ENCODE assay signal across 7 mouse cellular contexts in the genomic region with DNA sequence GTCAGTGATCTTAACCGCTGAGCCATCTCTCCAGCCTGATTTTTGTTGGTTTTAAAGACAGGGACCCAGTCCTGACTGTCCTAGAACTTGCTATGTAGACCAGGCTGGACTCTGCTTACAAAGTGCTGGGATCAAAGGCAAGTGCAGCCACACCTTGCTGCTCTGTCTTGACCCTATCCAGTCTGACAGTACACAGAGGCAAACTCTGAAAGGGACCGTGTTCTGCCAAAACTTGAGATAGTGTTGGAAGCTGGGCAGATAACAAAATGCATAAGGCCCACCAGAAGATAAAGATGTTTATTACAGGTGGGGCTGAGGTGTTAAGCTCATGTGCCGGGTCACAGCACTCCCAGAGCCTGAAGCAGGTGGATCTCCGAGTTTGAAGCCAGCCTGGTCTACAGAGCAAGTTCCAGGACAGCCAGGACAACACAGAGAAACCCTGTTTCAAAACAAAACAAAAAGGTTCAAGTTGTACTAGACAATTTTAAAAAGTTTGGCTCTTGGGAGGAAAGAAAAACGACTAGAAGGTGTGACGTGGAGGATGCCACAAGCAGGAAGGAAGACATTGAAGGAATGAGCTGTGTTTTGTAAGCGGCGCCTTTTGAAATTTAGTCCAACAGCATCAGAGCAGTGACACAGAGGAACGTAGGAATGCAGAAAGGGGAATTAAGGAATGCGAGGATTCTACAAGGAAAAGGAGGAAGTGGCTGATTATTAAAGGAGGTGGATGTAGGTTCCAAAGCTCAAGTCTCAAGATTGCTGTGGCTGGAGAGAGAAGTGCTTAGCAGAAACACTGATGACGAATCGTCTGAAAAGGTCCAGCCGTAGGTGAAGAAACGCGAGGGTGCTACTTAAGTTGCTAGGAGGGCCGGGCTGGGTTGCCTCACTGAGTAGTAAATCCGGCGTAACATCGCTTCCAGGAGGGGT. TPM values are rescaled to one million over a fixed set of nuclear protein-coding genes. Genes with fewer than 3 reads are reported as not detected.
A peak's percentile ranks its signal among the peaks of the same experiment; 100 is the strongest.
DNase-seq lines count a peak whose midpoint lies in the region; ATAC-seq and TF ChIP-seq lines count a peak whose summit lies in the region.

No protein-coding gene starts in this region.

- no peaks in the 10 kb centered on the region for H3K27me3 ChIP-seq in thymus, adult 2 months (ENCODE audit: control insufficient read depth, insufficient read depth, low read length)
- H3K27me3 ChIP-seq in stomach, embryonic 15.5 days (replicated peaks): no peaks in the 10 kb centered on the region

- H3K9me3 ChIP-seq in stomach, embryonic 15.5 days: no peaks in the 10 kb centered on the region

- no peak for DNase-seq in thymus, adult 2 months
- no peak for DNase-seq in thymus, postnatal 25 days
- DNase-seq in liver: peak; percentile 7
- DNase-seq in layer of hippocampus, adult 11-12 months (ENCODE audit: low spot score): no peak
- DNase-seq in thymus, postnatal 14 days: no peak

- WGBS in thymus, adult 2 months: 15% methylated on average over 19 of the region's 19 CpGs
- 12% methylated on average over 19 of the region's 19 CpGs for WGBS in stomach, embryonic 15.5 days

- no peak for TF ChIP-seq CTCF in thymus, adult 2 months (IDR thresholded peaks at IDR 0.05; ENCODE audit: borderline replicate concordance, control insufficient read depth, extremely low read depth, insufficient read depth, low read length, poor library complexity)

- peaks cover 16% of the 10 kb centered on the region for H3K4me1 ChIP-seq in thymus, adult 2 months (replicated peaks; ENCODE audit: control insufficient read depth, insufficient read depth, low read length)
- H3K4me1 ChIP-seq in stomach, embryonic 15.5 days: peaks cover 14% of the 10 kb centered on the region

- peaks cover 15% of the 10 kb centered on the region; the same call in 1 of the 2 replicates for H3K36me3 ChIP-seq in thymus, adult 2 months (ENCODE audit: control insufficient read depth, insufficient read depth, low read length)
- H3K36me3 ChIP-seq in stomach, embryonic 15.5 days: peaks cover 13% of the 10 kb centered on the region

- H3K27ac ChIP-seq in thymus, adult 2 months (ENCODE audit: control insufficient read depth, insufficient read depth, low read length): no peak overlapping the region
- H3K27ac ChIP-seq in stomach, embryonic 15.5 days: peak overlapping the region; percentile 36; the same call in 1 of the 2 replicates

- peak overlapping the region; percentile 94 for H3K4me2 ChIP-seq in stomach, embryonic 15.5 days

- peak overlapping the region; percentile 69 for H3K4me3 ChIP-seq in thymus, adult 2 months (ENCODE audit: control insufficient read depth, insufficient read depth, low read length)
- peak overlapping the region; percentile 75 for H3K4me3 ChIP-seq in stomach, embryonic 15.5 days (replicated peaks)

- peak; percentile 68 for ATAC-seq in erythroid progenitor cell, adult 5-6 weeks (replicated peaks; ENCODE audit: low FRiP score, poor library complexity, severe bottlenecking)
- no peak for ATAC-seq in stomach, embryonic 15.5 days (ENCODE audit: insufficient read depth, low FRiP score, low read depth)

- H3K9ac ChIP-seq in stomach, embryonic 15.5 days: peak overlapping the region; percentile 45; the same call in 1 of the 2 replicates

- no peak for TF ChIP-seq POLR2A in thymus, adult 2 months (IDR thresholded peaks at IDR 0.05; ENCODE audit: control insufficient read depth, extremely low read depth, insufficient read depth, low read length, poor library complexity)

RNA-seq across cellular contexts. Expression of gene Oscp1, which starts 0.9 kb away (rescaled TPM):
- 0.99 and 1.1 TPM in 2 replicates for polyA plus RNA-seq in thymus, adult 2 months (2012; rRNA removed)
- 1.3 and 14.8 TPM in 2 replicates for total RNA-seq in erythroid progenitor cell, adult 5-6 weeks (2015; ENCODE audit: low replicate concordance)
- 5.6 and 8.9 TPM in 2 replicates for total RNA-seq in erythroid progenitor cell, adult 5-6 weeks (2017; ENCODE audit: low replicate concordance)
- polyA plus RNA-seq in stomach, embryonic 15.5 days (2015; fragmentation: Nextera tagmentation; extraction: Ambion mirVana): 13.5 and 13.9 TPM in 2 replicates

RNA-seq across cellular contexts. Expression of gene Mrps15, which starts 10.7 kb away (rescaled TPM):
- 56.2 and 70.7 TPM in 2 replicates for polyA plus RNA-seq in thymus, adult 2 months (2012; rRNA removed)
- total RNA-seq in erythroid progenitor cell, adult 5-6 weeks (2015; ENCODE audit: low replicate concordance): 22.6 and 42.9 TPM in 2 replicates
- 15.5 and 28.0 TPM in 2 replicates for total RNA-seq in erythroid progenitor cell, adult 5-6 weeks (2017; ENCODE audit: low replicate concordance)
- 141 and 151 TPM in 2 replicates for polyA plus RNA-seq in stomach, embryonic 15.5 days (2015; fragmentation: Nextera tagmentation; extraction: Ambion mirVana)

RNA-seq across cellular contexts. Expression of gene Csf3r, which starts 33.1 kb away (rescaled TPM):
- 6.7 and 7.3 TPM in 2 replicates for polyA plus RNA-seq in thymus, adult 2 months (2012; rRNA removed)
- 33.2 and 46.1 TPM in 2 replicates for total RNA-seq in erythroid progenitor cell, adult 5-6 weeks (2015; ENCODE audit: low replicate concordance)
- 11.7 and 14.2 TPM in 2 replicates for total RNA-seq in erythroid progenitor cell, adult 5-6 weeks (2017; ENCODE audit: low replicate concordance)
- polyA plus RNA-seq in stomach, embryonic 15.5 days (2015; fragmentation: Nextera tagmentation; extraction: Ambion mirVana): 1.8 and 1.9 TPM in 2 replicates

RNA-seq across cellular contexts. Expression of gene Lsm10, which starts 39.0 kb away (rescaled TPM):
- 41.0 and 41.7 TPM in 2 replicates for polyA plus RNA-seq in thymus, adult 2 months (2012; rRNA removed)
- 18.0 and 73.2 TPM in 2 replicates for total RNA-seq in erythroid progenitor cell, adult 5-6 weeks (2015; ENCODE audit: low replicate concordance)
- total RNA-seq in erythroid progenitor cell, adult 5-6 weeks (2017; ENCODE audit: low replicate concordance): 2.2 and 4.1 TPM in 2 replicates
- 46.7 and 48.0 TPM in 2 replicates for polyA plus RNA-seq in stomach, embryonic 15.5 days (2015; fragmentation: Nextera tagmentation; extraction: Ambion mirVana)

RNA-seq across cellular contexts. Expression of gene Stk40, which starts 46.3 kb away (rescaled TPM):
- polyA plus RNA-seq in thymus, adult 2 months (2012; rRNA removed): 36.5 and 43.1 TPM in 2 replicates
- 4.7 and 10.1 TPM in 2 replicates for total RNA-seq in erythroid progenitor cell, adult 5-6 weeks (2015; ENCODE audit: low replicate concordance)
- total RNA-seq in erythroid progenitor cell, adult 5-6 weeks (2017; ENCODE audit: low replicate concordance): 2.4 and 6.4 TPM in 2 replicates
- 28.6 and 29.1 TPM in 2 replicates for polyA plus RNA-seq in stomach, embryonic 15.5 days (2015; fragmentation: Nextera tagmentation; extraction: Ambion mirVana)
